8 mouse cellular contexts compared by ENCODE assay signal in genomic region chr7:123368187-123368586, GRCm38 (mm10). TPM values are rescaled to one million over a fixed set of nuclear protein-coding genes. Genes with fewer than 3 reads are reported as not detected.
DNase-seq lines count a peak whose midpoint lies in the region; ATAC-seq and TF ChIP-seq lines count a peak whose summit lies in the region.

No protein-coding gene starts in this region.

- 69% methylated on average over 2 of the region's 2 CpGs for WGBS in heart, embryonic 13.5 days
- 81% methylated on average over 2 of the region's 2 CpGs for WGBS in hindbrain, embryonic 11.5 days
- 79% methylated on average over 2 of the region's 2 CpGs for WGBS in midbrain, embryonic 11.5 days

- peak overlapping the region; percentile 95 for H3K9ac ChIP-seq in heart, embryonic 13.5 days
- H3K9ac ChIP-seq in MEL (ENCODE audit: control insufficient read depth, low read depth, low read length, poor library complexity, severe bottlenecking) = peak overlapping the region; percentile 73
- peak overlapping the region; percentile 73; the same call in 1 of the 2 replicates for H3K9ac ChIP-seq in hindbrain, embryonic 11.5 days (ENCODE audit: low read depth, low read length)
- H3K9ac ChIP-seq in midbrain, embryonic 11.5 days (ENCODE audit: low read length) = peak overlapping the region; percentile 72; the same call in 1 of the 2 replicates

- ATAC-seq in heart, embryonic 13.5 days (ENCODE audit: extremely low read depth, insufficient number of reproducible peaks, low FRiP score, low TSS enrichment) = no peak
- no peak for ATAC-seq in hindbrain, embryonic 11.5 days (ENCODE audit: low FRiP score)
- no peak for ATAC-seq in midbrain, embryonic 11.5 days (ENCODE audit: low FRiP score)

- no peak for TF ChIP-seq EP300 in MEL (IDR thresholded peaks at IDR 0.05; ENCODE audit: low read depth in 1 of 2, low read length in 2 of 2)

- H3K27me3 ChIP-seq in heart, embryonic 13.5 days (replicated peaks) = 0 out of 2 replicates have a peak, but pooled peaks cover 3% of the 10 kb centered on the region
- H3K27me3 ChIP-seq in MEL (ENCODE audit: control insufficient read depth in 1 of 2, insufficient read depth in 2 of 2, low read length in 2 of 2) = no peaks in the 10 kb centered on the region
- no peaks in the 10 kb centered on the region for H3K27me3 ChIP-seq in hindbrain, embryonic 11.5 days (ENCODE audit: control insufficient read depth, insufficient read depth, low read length)
- no peaks in the 10 kb centered on the region for H3K27me3 ChIP-seq in midbrain, embryonic 11.5 days (ENCODE audit: control insufficient read depth, insufficient read depth, low read length)

- peak overlapping the region; percentile 90 for H3K4me3 ChIP-seq in heart, embryonic 13.5 days
- H3K4me3 ChIP-seq in MEL (ENCODE audit: control insufficient read depth in 1 of 2, insufficient read depth in 1 of 2, low read depth in 2 of 2, low read length in 2 of 2) = peak overlapping the region; percentile 13 to 72; a peak in 2 of 4 replicates
- peak overlapping the region; percentile 76; the same call in 1 of the 2 replicates for H3K4me3 ChIP-seq in hindbrain, embryonic 11.5 days (ENCODE audit: low read depth, low read length)
- peak overlapping the region; percentile 79; the same call in 1 of the 2 replicates for H3K4me3 ChIP-seq in midbrain, embryonic 11.5 days (ENCODE audit: low read depth, low read length)

- TF ChIP-seq POLR2A in MEL (IDR thresholded peaks at IDR 0.05; ENCODE audit: control insufficient read depth in 1 of 2, insufficient read depth in 1 of 2, low read depth in 1 of 2, low read length in 2 of 2, poor library complexity in 1 of 2) = no peak

- H3K79me2 ChIP-seq in MEL (ENCODE audit: control insufficient read depth, insufficient read depth, low read length, poor library complexity) = peaks cover 25% of the 10 kb centered on the region

- no peak for TF ChIP-seq RAD21 in MEL (IDR thresholded peaks at IDR 0.05; ENCODE audit: low read depth, low read length)

- no peaks in the 10 kb centered on the region for H3K9me3 ChIP-seq in heart, embryonic 13.5 days
- H3K9me3 ChIP-seq in MEL (replicated peaks; ENCODE audit: insufficient read depth, low read length) = no peaks in the 10 kb centered on the region
- H3K9me3 ChIP-seq in hindbrain, embryonic 11.5 days (ENCODE audit: control insufficient read depth, low read length) = no peaks in the 10 kb centered on the region
- no peaks in the 10 kb centered on the region for H3K9me3 ChIP-seq in midbrain, embryonic 11.5 days (ENCODE audit: control insufficient read depth, low read length)

- H3K36me3 ChIP-seq in heart, embryonic 13.5 days = no peaks in the 10 kb centered on the region
- peaks cover 0 to 35% of the 10 kb centered on the region in 2 experiments; a peak in 2 of 4 replicates for H3K36me3 ChIP-seq in MEL (ENCODE audit: control insufficient read depth in 1 of 2, insufficient read depth in 2 of 2, low read length in 2 of 2)
- no peaks in the 10 kb centered on the region for H3K36me3 ChIP-seq in hindbrain, embryonic 11.5 days (ENCODE audit: control insufficient read depth, insufficient read depth, low read length)
- H3K36me3 ChIP-seq in midbrain, embryonic 11.5 days (ENCODE audit: control insufficient read depth, insufficient read depth, low read length) = no peaks in the 10 kb centered on the region

- peaks cover 52% of the 10 kb centered on the region for H3K4me1 ChIP-seq in heart, embryonic 13.5 days
- H3K4me1 ChIP-seq in MEL (ENCODE audit: control insufficient read depth in 1 of 2, insufficient read depth in 2 of 2, low read length in 2 of 2) = peaks cover 11 to 37% of the 10 kb centered on the region in 2 experiments
- peaks cover 9% of the 10 kb centered on the region for H3K4me1 ChIP-seq in hindbrain, embryonic 11.5 days (replicated peaks; ENCODE audit: control insufficient read depth, insufficient read depth, low read length)
- peaks cover 19% of the 10 kb centered on the region for H3K4me1 ChIP-seq in midbrain, embryonic 11.5 days (ENCODE audit: control insufficient read depth, insufficient read depth, low read length)

- peak overlapping the region; percentile 94 for H3K4me2 ChIP-seq in heart, embryonic 13.5 days
- H3K4me2 ChIP-seq in hindbrain, embryonic 11.5 days (replicated peaks; ENCODE audit: low read depth, low read length) = peak overlapping the region; percentile 77
- peak overlapping the region; percentile 66 for H3K4me2 ChIP-seq in midbrain, embryonic 11.5 days

- no peak overlapping the region for H3K27ac ChIP-seq in heart, embryonic 13.5 days (replicated peaks)
- peak overlapping the region; percentile 77 for H3K27ac ChIP-seq in MEL (ENCODE audit: control insufficient read depth, low read depth, low read length)
- H3K27ac ChIP-seq in hindbrain, embryonic 11.5 days (ENCODE audit: low read depth, low read length) = no peak overlapping the region
- H3K27ac ChIP-seq in midbrain, embryonic 11.5 days (ENCODE audit: low read depth, low read length) = no peak overlapping the region

- TF ChIP-seq CTCF in MEL (IDR thresholded peaks at IDR 0.05 in 2 of 3, conservative IDR thresholded peaks at IDR 0.05 in 1 of 3; ENCODE audit: control insufficient read depth in 1 of 3, insufficient read depth in 1 of 3, low read depth in 2 of 3, low read length in 3 of 3, poor library complexity in 1 of 3, severe bottlenecking in 1 of 3) = no peak

- DNase-seq in heart, adult 11 months = no peak
- DNase-seq in MEL (ENCODE audit: low read depth, low spot score) = no peak
- DNase-seq in hindbrain, embryonic 11.5 days (ENCODE audit: low spot score) = no peak
- no peak for DNase-seq in midbrain, embryonic 11.5 days (ENCODE audit: low spot score, missing footprints)
- no peak for DNase-seq in frontal cortex, adult 2 months (ENCODE audit: extremely low spot score in 1 of 2, low spot score in 1 of 2)
- DNase-seq in left cerebral cortex, adult 8-10 months (ENCODE audit: low spot score in 2 of 2) = no peak
- DNase-seq in cerebellum, adult 8-10 months = no peak

TF ChIP-seq in MEL, 35 proteins besides CTCF, POLR2A, EP300 and RAD21:
- TF ChIP-seq RCOR1 (IDR thresholded peaks at IDR 0.05; ENCODE audit: low read depth, low read length) = no peak
- no peak for TF ChIP-seq TCF12 (IDR thresholded peaks at IDR 0.05; ENCODE audit: low read depth, low read length)
- TF ChIP-seq CHD2 (IDR thresholded peaks at IDR 0.05; ENCODE audit: low read length) = no peak
- no peak for TF ChIP-seq SIN3A (IDR thresholded peaks at IDR 0.05; ENCODE audit: low read length)
- no peak for TF ChIP-seq USF2 (IDR thresholded peaks at IDR 0.05; ENCODE audit: borderline replicate concordance in 1 of 2, insufficient read depth in 1 of 2, low read depth in 1 of 2, low read length in 2 of 2)
- TF ChIP-seq ELF1 (IDR thresholded peaks at IDR 0.05; ENCODE audit: low read depth, low read length) = no peak
- no peak for TF ChIP-seq USF1 (IDR thresholded peaks at IDR 0.05; ENCODE audit: low read depth, low read length)
- no peak for TF ChIP-seq ZNF384 (IDR thresholded peaks at IDR 0.05; ENCODE audit: low read depth, low read length)

RNA-seq across cellular contexts. Expression of gene Lcmt1, which starts 1.4 kb away (rescaled TPM):
- polyA plus RNA-seq in heart, embryonic 13.5 days (2015; fragmentation: Nextera tagmentation; extraction: Ambion mirVana) = 36.7 and 37.3 TPM in 2 replicates
- total RNA-seq in MEL (2012; rRNA removed) = 45.3 and 51.7 TPM in 2 replicates
- polyA plus RNA-seq in MEL (2012; ENCODE audit: insufficient read depth in 1 of 2, insufficient read length in 2 of 2, low read depth in 1 of 2, low replicate concordance in 2 of 2, missing spikeins in 1 of 2) = 10 to 100 TPM in 1 of 2 experiments, not detected in 1; 44.4 TPM
- polyA plus RNA-seq in hindbrain, embryonic 11.5 days (2014; fragmentation: Nextera tagmentation; extraction: Ambion mirVana) = 69.5 and 70.5 TPM in 2 replicates
- 68.7 and 74.0 TPM in 2 replicates for polyA plus RNA-seq in midbrain, embryonic 11.5 days (2014; fragmentation: Nextera tagmentation; extraction: Ambion mirVana)
- polyA plus RNA-seq in frontal cortex, adult 2 months (2012; rRNA removed) = 87.9 and 89.4 TPM in 2 replicates
- 10 to 100 TPM; 78.5 to 85.2 (median 82.0) TPM for total RNA-seq in left cerebral cortex, adult 8-10 months (2022)

RNA-seq across cellular contexts. Expression of gene Arhgap17, which starts 1.5 kb away (rescaled TPM):
- polyA plus RNA-seq in heart, embryonic 13.5 days (2015; fragmentation: Nextera tagmentation; extraction: Ambion mirVana) = 16.3 and 17.5 TPM in 2 replicates
- total RNA-seq in MEL (2012; rRNA removed) = 2.6 and 3.1 TPM in 2 replicates
- polyA plus RNA-seq in MEL (2012; ENCODE audit: insufficient read depth in 1 of 2, insufficient read length in 2 of 2, low read depth in 1 of 2, low replicate concordance in 2 of 2, missing spikeins in 1 of 2) = 100 to 1,000 TPM in 1 of 2 experiments, 10 to 100 TPM in 1; 33.7 to 124 TPM
- polyA plus RNA-seq in hindbrain, embryonic 11.5 days (2014; fragmentation: Nextera tagmentation; extraction: Ambion mirVana) = 23.6 and 25.8 TPM in 2 replicates
- polyA plus RNA-seq in midbrain, embryonic 11.5 days (2014; fragmentation: Nextera tagmentation; extraction: Ambion mirVana) = 24.8 and 26.2 TPM in 2 replicates
- polyA plus RNA-seq in frontal cortex, adult 2 months (2012; rRNA removed) = 16.4 and 20.4 TPM in 2 replicates
- 10 to 100 TPM; 13.8 to 23.7 (median 20.0) TPM for total RNA-seq in left cerebral cortex, adult 8-10 months (2022)
